Mouse (Mus musculus) forelimb bud, embryonic 11.5 days (tissue): ENCODE data around the gene Raf1.
"Not testable (repeated sequence)": the region's sequence is repeated elsewhere in the genome, so short reads cannot be mapped to it uniquely, and the experiment has no call there.

Experiments used
- DNase-seq: peaks from one replicate; pipeline ENCODE4 v3.0.0-alpha.2; 2012; ENCODE audit warnings: low read depth, low spot score

The Raf1 gene

GRCm38 (mm10) chr6:115681066-115681465 lies 4.6 kb upstream of the Raf1 start:
- no peak for DNase-seq

DNA sequence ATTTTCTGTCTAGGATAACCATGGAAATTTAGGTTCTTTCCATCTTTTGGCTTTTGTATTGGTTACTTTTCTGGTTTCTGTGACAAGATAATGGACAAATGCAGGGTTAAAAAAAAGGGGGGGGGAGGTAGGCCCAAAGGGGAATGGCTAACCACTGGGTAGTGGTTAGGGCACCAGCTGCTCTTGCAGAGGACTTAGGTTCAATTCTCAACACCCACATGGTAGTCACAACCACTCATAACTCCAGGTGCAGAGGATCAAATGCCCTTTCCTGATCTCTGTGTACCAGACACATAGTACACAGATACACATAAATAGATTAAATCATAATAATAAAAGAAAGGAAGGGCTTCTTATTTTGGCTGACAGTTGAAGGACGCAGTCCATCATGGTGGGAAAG lies 1.6 kb upstream of the Raf1 start:
- no peak for DNase-seq

GRCm38 (mm10) chr6:115677441-115677840 lies 1.0 kb upstream of the Raf1 start:
- DNase-seq: no peak

- peak; percentile 25 for DNase-seq
These were observed 713 bp downstream of the Raf1 start for GRCm38 (mm10) chr6:115675508-115676336.

DNA sequence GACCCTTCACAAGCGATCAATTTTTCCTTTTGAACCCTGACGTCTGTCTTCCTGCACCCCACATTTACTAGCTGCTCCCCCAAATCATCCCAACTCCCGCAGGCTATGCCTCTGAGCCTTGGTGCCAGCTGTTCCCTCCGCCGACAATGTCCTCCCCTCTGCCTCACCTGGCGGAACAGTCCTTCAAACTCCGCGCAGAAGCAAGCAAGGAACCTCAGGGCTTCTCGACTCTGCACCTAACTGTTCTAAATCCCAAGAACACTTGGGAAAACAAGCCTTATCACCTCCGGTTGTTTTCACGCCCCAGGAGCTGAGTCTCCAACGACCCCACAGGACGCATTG lies 1.3 kb downstream of the Raf1 start:
- no peak for DNase-seq

GRCm38 (mm10) chr6:115674316-115674715 lies 2.1 kb downstream of the Raf1 start:
- no peak for DNase-seq

GRCm38 (mm10) chr6:115672700-115673099 lies 3.7 kb downstream of the Raf1 start:
- no peak for DNase-seq

DNA sequence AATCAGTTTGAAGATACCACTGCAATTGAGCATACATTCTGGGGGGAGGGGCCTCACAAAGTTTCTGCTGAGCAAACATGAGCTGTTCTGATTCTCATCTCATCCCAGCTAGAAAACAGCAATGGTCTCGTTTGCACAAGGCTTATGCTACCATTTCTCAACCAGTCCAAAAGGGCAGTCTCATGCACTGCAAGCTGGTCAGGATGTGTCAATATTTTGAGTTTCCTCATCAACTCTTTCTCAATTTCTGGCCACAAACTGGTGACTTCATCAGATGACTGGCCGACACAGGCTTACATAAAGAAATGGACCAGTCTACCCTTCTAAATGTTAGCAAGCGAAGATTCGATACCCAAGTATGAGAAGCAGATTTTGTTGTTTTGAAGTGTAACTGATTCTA lies 9.8 kb downstream of the Raf1 start:
- no peak for DNase-seq

DNA sequence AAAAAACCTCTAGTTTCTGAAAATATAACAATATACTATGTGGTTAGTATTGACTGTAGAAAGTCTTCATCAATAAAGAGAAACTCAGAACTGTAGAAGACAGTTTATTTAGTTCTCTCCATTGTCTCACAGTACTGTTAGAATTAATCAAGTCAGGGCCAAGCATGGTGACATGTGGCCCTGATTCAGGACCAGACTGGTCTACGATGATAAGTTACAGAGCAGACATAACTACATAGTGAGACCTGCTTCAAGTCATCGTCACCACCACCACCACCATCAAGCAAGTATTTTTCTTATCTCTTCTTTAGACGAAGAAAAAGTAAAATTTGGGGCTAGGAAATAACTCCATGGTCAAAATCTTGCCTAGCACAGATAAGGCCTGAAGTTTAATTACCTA lies 12.2 kb downstream of the Raf1 start:
- no peak for DNase-seq

DNA sequence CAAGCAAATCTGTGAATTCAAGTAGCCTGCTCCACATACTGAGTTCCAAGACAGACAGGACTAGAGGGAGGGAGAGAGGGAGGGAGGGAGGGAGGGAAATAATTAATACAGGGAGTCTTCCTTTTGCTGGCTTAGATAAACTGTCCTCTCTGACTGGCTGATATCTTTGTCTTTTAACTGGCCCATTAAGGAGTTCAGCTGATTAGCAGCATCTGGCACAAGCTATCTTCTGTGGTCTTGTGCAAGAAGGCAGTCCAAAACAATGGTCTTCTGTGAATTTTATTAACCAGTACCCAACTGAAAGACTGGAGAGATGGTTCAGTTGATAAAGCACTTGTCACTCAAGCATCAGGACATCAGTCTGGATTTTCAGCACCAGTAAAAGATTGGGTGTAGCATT lies 17.6 kb downstream of the Raf1 start:
- no peak for DNase-seq

- DNase-seq: no peak
These were observed 22.5 kb downstream of the Raf1 start for GRCm38 (mm10) chr6:115653939-115654338.

DNA sequence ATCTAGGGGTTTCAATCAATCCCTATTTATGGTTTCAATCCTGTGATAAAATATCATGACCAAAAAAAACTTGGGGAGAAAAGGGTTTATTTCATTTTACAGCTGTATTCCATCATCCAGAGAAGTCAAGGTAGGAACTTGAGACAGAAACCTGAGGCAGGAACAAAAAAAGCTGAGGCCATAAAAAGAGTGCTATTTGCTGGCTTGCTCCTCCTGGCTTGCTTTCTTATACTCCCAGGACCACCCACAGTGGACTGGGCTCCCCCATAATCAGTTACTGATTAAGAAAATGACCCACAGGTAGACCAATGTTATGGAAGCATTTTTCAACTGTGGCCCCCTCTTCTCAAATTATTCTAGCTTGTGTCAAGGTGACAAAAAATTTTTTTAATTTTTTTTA lies 24.7 kb downstream of the Raf1 start:
- DNase-seq: peak; percentile 14

GRCm38 (mm10) chr6:115650476-115651427 lies 25.7 kb downstream of the Raf1 start:
- no peak for DNase-seq

DNA sequence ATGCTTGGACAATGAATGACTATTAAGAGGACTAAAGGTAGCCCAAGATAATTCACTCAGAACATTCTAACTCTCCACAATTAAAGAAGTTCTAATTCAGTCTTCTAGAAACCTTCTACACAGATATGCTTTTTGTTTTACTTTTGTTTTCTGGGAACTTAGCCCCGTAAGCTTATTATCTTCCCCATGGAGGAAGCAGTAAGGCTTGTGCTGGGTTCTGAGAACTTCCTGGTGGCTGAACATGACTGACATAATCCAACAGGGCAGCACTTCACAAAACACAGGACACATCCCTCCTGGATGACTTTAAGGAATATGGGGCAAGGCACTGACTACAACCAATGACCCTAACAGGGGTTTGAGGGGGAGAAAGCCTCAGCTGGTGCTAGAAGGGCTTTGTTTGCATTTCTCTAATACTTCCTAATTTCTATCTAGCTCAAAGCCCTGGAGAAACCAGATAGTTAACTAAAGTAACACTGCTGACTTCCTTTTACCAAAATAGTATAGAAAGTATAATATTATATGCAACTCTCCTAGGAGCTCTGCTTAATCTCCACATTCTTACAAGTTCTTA lies 26.6 kb downstream of the Raf1 start:
- no peak for DNase-seq

- no peak for DNase-seq
These were observed 33.1 kb downstream of the Raf1 start for GRCm38 (mm10) chr6:115643315-115643714.

GRCm38 (mm10) chr6:115638188-115638587 lies 38.2 kb downstream of the Raf1 start:
- DNase-seq: not testable (repeated sequence)

- DNase-seq: no peak
These were observed 42.4 kb downstream of the Raf1 start for GRCm38 (mm10) chr6:115634015-115634414.

DNA sequence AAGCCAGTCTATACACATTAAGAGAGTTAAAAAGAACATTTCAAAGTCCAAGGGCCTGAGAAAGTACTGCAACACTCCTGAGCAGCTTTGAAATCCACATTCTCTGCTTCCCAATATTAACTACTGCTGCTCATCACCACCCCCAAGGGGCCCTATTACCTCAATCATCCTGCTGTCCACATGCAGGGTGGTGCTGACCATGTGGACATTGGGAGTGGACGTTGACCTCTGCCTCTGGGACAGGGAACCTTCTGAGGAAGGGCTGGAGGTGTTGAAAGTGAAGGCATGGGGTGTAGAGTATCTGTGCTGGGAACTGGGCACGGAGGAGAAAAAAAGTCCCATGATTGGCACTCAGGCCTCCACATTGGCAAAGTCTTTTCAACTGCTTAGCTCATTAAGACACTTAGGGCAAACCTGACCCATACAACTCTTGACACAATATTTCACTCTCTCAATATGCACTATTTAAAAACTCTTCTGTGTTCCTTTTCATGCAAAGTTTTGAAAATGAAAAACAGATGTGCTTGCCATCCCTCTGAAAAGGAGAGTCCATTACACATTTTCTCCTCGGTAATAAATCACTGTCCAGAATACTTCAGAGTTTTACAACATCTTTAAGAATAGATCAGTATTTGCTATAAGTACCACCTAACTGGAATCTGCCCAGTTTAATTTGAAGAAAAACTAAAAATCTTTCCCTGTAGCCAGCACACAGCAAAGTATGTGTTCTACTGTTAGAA lies 45.2 kb downstream of the Raf1 start:
- DNase-seq: no peak

GRCm38 (mm10) chr6:115626121-115626520 lies 50.3 kb downstream of the Raf1 start:
- DNase-seq: no peak

GRCm38 (mm10) chr6:115620942-115621341 lies 55.5 kb downstream of the Raf1 start:
- DNase-seq: no peak

DNA sequence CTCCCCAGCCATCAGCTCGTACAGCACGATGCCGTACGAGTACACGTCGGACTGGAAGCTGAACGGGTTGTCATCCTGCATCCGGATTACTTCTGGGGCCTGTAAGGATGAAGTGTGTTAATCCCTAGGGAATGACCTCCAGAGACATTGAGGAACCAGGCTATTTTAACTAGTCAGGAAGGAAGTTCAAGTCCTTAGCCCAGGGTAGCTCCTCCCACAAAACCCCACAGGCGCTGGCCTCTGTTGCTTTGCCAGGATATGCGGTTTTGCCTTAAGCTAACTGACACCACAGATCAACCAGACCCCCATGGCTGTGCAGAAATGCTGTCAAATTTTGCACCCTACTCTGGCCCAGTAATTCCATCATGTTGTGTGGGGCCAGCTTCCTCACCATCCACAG lies 56.6 kb downstream of the Raf1 start:
- no peak for DNase-seq

GRCm38 (mm10) chr6:115615983-115616382 lies 60.5 kb downstream of the Raf1 start:
- DNase-seq: no peak
